Mouse (Mus musculus) E14TG2a.4 (cell line): ENCODE data around the gene Cma2.
"Not testable (repeated sequence)": the region's sequence is repeated elsewhere in the genome, so short reads cannot be mapped to it uniquely, and the experiment has no call there.

Experiments used
- H3K27me3 ChIP-seq: 2 replicates; pipeline ENCODE4 v1.6.1; 2014; ENCODE audit warnings: low read length, control low read depth; ENCODE audit not compliant: insufficient read depth
- H3K36me3 ChIP-seq: 2 replicates; pipeline ENCODE4 v1.6.1; 2014; ENCODE audit warnings: low read length, control low read depth; ENCODE audit not compliant: insufficient read depth
- H3K4me1 ChIP-seq: replicated peaks from 2 replicates; pipeline ENCODE4 v1.6.1; 2014; ENCODE audit warnings: low read depth, low read length, control low read depth
- H3K4me3 ChIP-seq: replicated peaks from 2 replicates; pipeline ENCODE4 v1.5.1; 2014; ENCODE audit warnings: mild to moderate bottlenecking, low read length
- H3K9me3 ChIP-seq: 2 replicates; pipeline ENCODE4 v1.6.1; 2014; ENCODE audit warnings: low read length, control low read depth
- CTCF ChIP-seq: conservative IDR thresholded peaks from 2 replicates; pipeline ENCODE4 v1.5.1; 2014; ENCODE audit warnings: low read length
- NANOG ChIP-seq: IDR thresholded peaks from 2 replicates; pipeline ENCODE4 v1.6.1; 2014; ENCODE audit warnings: borderline replicate concordance, low read length, mixed read lengths
- POU5F1 ChIP-seq: IDR thresholded peaks from 2 replicates; pipeline ENCODE4 v1.6.1; 2014; ENCODE audit warnings: low read length, borderline replicate concordance

The Cma2 gene

GRCm38 (mm10) chr14:56013924-56014323 lies 63.1 kb downstream of the Cma2 start:
- Histone ChIP-seq H3K4me1 (no peaks in the 10 kb centered on the region), H3K9me3 (peaks cover 5% of the 10 kb centered on the region), H3K4me3 (no peak overlapping the region), H3K36me3 (no peaks in the 10 kb centered on the region), H3K27me3 (no peaks in the 10 kb centered on the region)
- TF ChIP-seq NANOG (no peak), CTCF (no peak), POU5F1 (no peak)

- not testable (repeated sequence) for H3K36me3 ChIP-seq, H3K27me3 ChIP-seq, H3K9me3 ChIP-seq, H3K4me1 ChIP-seq, H3K4me3 ChIP-seq
Measured at GRCm38 (mm10) chr14:56017671-56018070, 66.9 kb downstream of the Cma2 start, which contains the start of gene Mcpt1. Gene Mcpt1 (plus strand): TSS chr14:56017971.

GRCm38 (mm10) chr14:56019446-56019845 lies 68.7 kb downstream of the Cma2 start:
- Histone ChIP-seq H3K9me3 (no peaks in the 10 kb centered on the region), H3K36me3 (no peaks in the 10 kb centered on the region), H3K4me1 (no peaks in the 10 kb centered on the region), H3K27me3 (no peaks in the 10 kb centered on the region), H3K4me3 (no peak overlapping the region)
- TF ChIP-seq CTCF (no peak), NANOG (no peak), POU5F1 (no peak)

- not testable (repeated sequence) for H3K4me1 ChIP-seq, H3K4me3 ChIP-seq, H3K27me3 ChIP-seq, H3K36me3 ChIP-seq, H3K9me3 ChIP-seq
Measured at GRCm38 (mm10) chr14:56021305-56021704, 70.5 kb downstream of the Cma2 start.
